Mouse (Mus musculus) urinary bladder, postnatal 10 days (tissue): ENCODE results near the gene Eci3.
"Not testable (repeated sequence)": the region's sequence is repeated elsewhere in the genome, so short reads cannot be mapped to it uniquely, and the experiment has no call there.

Experiments used
- DNase-seq: peaks from one replicate; pipeline ENCODE4 v3.0.0; 2022; ENCODE audit warnings: low spot score

Eci3 gene

GRCm38 (mm10) chr13:34963511-34964397 lies at the start of gene Eci3:
Eci3 (minus strand) TSS chr13:34963810.
- DNase-seq = no peak

DNA sequence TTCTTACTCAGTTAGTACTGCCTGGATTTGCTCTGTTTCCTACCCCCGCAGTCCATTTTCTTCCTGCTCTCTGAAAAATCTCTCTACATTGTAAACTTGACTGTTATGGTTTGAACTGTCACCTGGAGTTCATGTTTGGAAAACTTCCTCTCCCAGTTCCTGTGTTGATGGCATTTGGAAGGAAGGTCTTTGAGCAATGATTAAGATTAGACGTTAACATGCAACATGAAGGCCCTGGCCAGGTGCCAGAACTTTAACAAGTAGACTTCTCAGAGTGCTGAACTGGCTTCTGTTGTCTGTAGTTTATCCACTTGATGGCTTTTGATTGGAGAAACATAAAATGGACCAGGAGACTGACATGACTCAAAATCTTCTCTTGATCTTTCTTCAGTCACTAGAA lies 32.3 kb upstream of the Eci3 start:
- DNase-seq = no peak

GRCm38 (mm10) chr13:34993983-34994811 lies 30.6 kb upstream of the Eci3 start:
- DNase-seq = peak; percentile 83

DNA sequence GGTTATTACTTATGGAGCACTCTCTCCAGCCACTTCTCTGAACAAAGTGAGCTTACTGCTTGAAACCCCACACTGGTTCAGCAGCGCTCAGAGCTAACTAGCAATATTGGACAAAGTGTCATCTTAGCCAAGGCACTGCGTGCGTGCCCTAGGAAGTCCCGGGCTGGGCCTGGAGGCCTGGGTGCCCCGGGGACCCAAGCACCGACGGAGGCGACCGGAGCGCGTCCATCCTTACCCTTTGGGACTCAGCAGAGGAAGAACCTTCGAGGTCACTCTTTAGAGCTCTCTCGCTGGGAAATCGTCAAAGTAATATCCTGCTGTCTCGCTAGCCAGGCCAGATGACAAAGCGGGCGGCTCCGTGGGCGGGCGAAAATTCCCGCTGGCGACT lies 30.0 kb upstream of the Eci3 start:
- DNase-seq = no peak

- DNase-seq = no peak
These were observed 29.5 kb upstream of the Eci3 start for GRCm38 (mm10) chr13:34993085-34993484.

DNA sequence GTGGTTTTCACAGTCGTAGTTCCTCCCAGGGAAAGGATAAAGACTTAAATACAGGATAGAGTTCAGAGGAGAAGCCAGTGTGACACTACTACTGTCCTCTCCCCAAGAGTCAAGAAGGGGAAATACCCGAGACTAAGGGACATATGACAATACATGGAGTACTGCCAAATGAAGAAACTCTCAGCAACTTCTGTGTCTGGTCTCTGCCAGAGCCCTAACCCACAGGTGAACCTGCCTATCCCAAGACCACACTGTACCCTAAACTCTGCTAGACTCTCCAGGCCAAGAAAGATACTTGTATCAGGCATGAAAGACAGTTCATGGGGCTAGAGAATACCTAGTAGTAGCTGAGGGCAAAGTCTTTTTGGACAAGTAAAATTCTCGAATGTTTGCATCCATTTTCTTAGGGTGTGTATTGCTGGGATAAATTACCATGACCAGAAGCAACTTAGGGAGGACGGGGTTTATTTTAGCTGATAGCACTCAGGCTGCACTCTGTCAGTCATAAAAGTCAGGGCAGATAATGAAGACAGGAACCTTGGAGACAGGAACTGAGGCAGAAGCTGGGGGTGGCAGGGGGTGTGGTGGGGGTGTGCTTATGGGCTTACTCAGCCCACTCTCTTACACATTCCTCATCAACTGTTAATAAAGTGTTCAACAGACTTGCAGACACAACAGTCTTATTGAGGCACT lies 28.1 kb upstream of the Eci3 start:
- no peak for DNase-seq

GRCm38 (mm10) chr13:34983479-34983878 lies 19.9 kb upstream of the Eci3 start:
- not testable (repeated sequence) for DNase-seq

DNA sequence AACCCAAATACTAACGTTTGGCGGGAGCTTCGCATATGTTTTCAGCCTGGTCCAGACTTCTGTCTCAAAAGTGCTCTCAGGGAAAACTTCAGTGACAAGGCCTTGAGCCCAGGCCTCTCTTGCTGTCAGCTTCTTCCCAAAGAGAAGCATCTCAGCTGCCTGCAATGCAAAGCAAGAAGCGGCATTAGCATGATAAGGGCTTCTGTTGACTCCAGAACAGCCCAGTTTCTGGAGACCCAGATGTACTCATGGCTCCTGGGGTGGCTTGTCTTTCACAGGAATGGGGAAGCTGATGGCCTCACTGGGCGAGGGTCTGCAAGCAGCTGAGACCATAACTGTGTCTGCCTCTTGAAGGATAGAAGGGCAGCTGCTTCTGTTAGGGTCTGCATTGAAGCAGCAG lies 15.0 kb upstream of the Eci3 start:
- not testable (repeated sequence) for DNase-seq

DNA sequence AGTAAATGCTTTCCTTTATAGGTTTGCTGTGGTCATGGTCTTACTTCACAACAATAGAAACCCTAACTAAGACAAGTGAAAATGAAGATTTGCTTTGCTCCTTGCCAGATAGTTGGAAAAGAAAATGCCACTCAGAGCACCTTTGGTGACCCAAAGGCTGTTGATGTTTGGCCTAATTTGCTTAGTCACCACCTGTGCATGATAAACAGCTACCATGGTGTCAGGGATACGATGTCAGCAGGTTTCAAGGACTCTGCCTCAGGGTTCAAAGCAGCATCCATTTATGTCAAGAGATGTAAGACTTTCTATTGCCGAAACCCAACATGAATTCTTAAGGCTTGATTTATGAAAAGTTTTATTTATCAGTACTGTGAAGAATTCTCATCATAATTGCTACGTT lies 13.8 kb upstream of the Eci3 start:
- no peak for DNase-seq

DNA sequence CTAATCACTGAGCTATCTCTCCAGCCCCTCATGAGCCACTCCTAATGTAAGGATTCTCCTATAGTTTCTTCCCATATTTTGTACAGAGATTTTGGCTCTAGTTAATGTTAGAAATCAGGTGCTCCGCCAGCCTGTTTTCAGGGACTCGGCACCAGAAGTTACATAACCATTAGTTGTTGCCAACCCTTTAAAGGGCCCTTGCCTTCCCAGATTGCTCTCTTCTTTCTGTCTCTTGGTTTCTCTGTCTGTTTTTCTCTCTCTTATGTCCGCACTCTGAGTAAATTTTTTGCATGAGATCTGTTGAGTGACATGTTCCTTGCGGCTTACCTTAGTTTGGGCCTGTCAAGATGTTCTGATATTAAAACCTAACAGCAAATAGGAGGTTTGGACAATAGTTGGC lies 12.5 kb upstream of the Eci3 start:
- no peak for DNase-seq

- DNase-seq = no peak
These were observed 10.2 kb upstream of the Eci3 start for GRCm38 (mm10) chr13:34973770-34974169.

GRCm38 (mm10) chr13:34973149-34973548 lies 9.5 kb upstream of the Eci3 start:
- DNase-seq = no peak

GRCm38 (mm10) chr13:34972456-34972855 lies 8.8 kb upstream of the Eci3 start:
- DNase-seq = not testable (repeated sequence)

GRCm38 (mm10) chr13:34965647-34966046 lies 2.0 kb upstream of the Eci3 start:
- DNase-seq = not testable (repeated sequence)

- DNase-seq = no peak
These were observed 1.3 kb upstream of the Eci3 start for GRCm38 (mm10) chr13:34964866-34965265.

GRCm38 (mm10) chr13:34964419-34964818 lies 809 bp upstream of the Eci3 start:
- DNase-seq = no peak

GRCm38 (mm10) chr13:34960996-34961770 lies 2.4 kb downstream of the Eci3 start:
- DNase-seq = no peak

- DNase-seq = not testable (repeated sequence)
These were observed 5.5 kb downstream of the Eci3 start for GRCm38 (mm10) chr13:34958158-34958557.

GRCm38 (mm10) chr13:34956901-34957300 lies 6.7 kb downstream of the Eci3 start:
- no peak for DNase-seq

- not testable (repeated sequence) for DNase-seq
These were observed 12.2 kb downstream of the Eci3 start for GRCm38 (mm10) chr13:34951437-34951836.

DNA sequence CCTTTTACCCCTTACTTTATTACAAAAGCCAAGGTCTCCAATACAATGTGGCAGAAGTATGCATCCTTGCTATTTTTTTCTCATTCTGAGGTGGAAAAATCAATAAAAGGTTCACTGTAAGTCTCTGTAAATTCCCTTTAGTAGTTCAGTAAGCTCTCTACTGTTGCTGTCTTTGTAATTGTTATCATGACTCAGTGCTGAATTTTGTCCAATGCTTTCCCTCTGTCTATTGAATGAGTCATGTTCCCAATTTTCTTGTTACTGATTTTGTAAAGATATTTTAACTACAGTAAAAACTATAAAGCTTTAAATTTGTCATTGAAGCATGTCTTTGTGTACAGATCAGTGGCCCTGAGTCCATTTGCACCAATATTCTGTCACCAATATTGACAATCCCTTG lies 21.2 kb downstream of the Eci3 start:
- no peak for DNase-seq
